In the genomic region with DNA sequence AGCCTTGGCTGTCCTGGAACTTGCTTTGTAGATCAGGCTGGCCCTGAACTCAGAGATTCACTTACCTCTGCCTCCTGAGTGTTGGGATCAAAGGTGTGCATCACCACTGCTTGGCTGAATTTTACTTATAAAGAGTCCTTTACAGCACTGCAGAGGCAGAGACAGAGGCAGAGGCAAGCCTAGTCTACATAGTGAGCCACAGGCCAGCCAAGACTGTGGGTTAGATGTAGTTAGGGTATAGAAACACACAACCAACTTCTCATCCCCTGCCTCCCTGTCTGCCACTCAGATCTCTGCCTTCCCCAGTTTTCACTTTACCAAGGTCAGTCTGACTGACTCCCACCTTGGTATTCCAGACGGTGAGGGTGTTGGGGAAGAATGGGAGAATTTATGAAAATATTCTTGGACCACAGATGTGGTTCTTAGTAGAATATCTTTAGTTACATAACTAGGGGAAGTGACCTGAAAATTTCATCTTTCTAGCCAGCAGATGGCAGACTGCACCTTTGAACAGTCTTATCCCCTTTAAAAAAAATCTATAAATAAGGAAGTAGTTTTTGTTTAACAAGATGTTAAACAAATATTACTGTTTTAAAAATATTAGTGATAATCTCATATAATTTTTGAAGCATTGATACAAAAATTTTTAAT, we compare ENCODE assay signal across 8 mouse cellular contexts.
DNase-seq lines count a peak whose midpoint lies in the region; ATAC-seq and TF ChIP-seq lines count a peak whose summit lies in the region.

No protein-coding gene starts in this region.

- TF ChIP-seq CTCF in layer of hippocampus, adult 2 months (conservative IDR thresholded peaks at IDR 0.05) = peak; percentile 82
- no peak for TF ChIP-seq CTCF in olfactory bulb, adult 2 months (IDR thresholded peaks at IDR 0.05; ENCODE audit: insufficient read depth, low read depth, low read length)

- WGBS in olfactory bulb, adult 2 months = 41% methylated on average over 1 of the region's 1 CpGs

- H3K4me1 ChIP-seq in olfactory bulb, adult 2 months (ENCODE audit: control insufficient read depth, insufficient read depth, low read length) = peaks cover 9% of the 10 kb centered on the region

- peak overlapping the region; percentile 73 for H3K27ac ChIP-seq in layer of hippocampus, adult 2 months
- H3K27ac ChIP-seq in olfactory bulb, adult 2 months (ENCODE audit: insufficient read depth, low read depth, low read length) = peak overlapping the region; percentile 35

- H3K4me3 ChIP-seq in layer of hippocampus, adult 2 months = no peak overlapping the region
- no peak overlapping the region for H3K4me3 ChIP-seq in olfactory bulb, adult 2 months (ENCODE audit: insufficient read depth, low read depth, low read length)

- peak; percentile 27 for DNase-seq in cerebellum, adult 11 months
- no peak for DNase-seq in cerebellum, postnatal 4 days (ENCODE audit: low spot score in 2 of 2)
- DNase-seq in layer of hippocampus, adult 2 months (ENCODE audit: low spot score in 2 of 2) = peak in 1 of 2 experiments; percentile 53
- DNase-seq in layer of hippocampus, postnatal 36 days = no peak
- DNase-seq in MEL-GATA-1-ER (ENCODE audit: extremely low read depth, low read depth) = peak; percentile 63
- DNase-seq in frontal cortex, postnatal 10 days (ENCODE audit: low spot score in 2 of 2) = no peak

- ATAC-seq in granulocyte monocyte progenitor cell, adult 5-6 weeks (replicated peaks; ENCODE audit: poor library complexity, severe bottlenecking) = peak; percentile 54

- TF ChIP-seq POLR2A in olfactory bulb, adult 2 months (IDR thresholded peaks at IDR 0.05; ENCODE audit: insufficient read depth, low read depth, low read length) = no peak

Comparison
In these comparisons a context has a peak if more than half of its experiments do, and no peak if none do; other contexts are left out.
1. DNase-seq: peak in cerebellum, adult 11 months (single experiment) and MEL-GATA-1-ER (single experiment); none in cerebellum, postnatal 4 days (0 of 2), layer of hippocampus, postnatal 36 days (0 of 2) and frontal cortex, postnatal 10 days (0 of 2).